Mouse (Mus musculus) liver, embryonic 16.5 days (tissue): ENCODE measurements around the gene Dvl1. TPM values are rescaled to one million over a fixed set of nuclear protein-coding genes. Genes with fewer than 3 reads are reported as not detected.

Experiments
- ATAC-seq: fragments of 200-750 bp; cut with Nextera tagmentation; 2 replicates; pipeline ENCODE4 v1.8.0; 2017; ENCODE audit warnings: low read depth, mild to moderate bottlenecking, moderate number of reproducible peaks, moderate library complexity
- H3K27ac ChIP-seq: fragments of 300-500 bp; sonication (generic); 2 replicates; pipeline ENCODE4 v1.5.1; 2014; ENCODE audit warnings: mild to moderate bottlenecking, low read length
- H3K27me3 ChIP-seq: fragments of 300-500 bp; sonication (generic); 2 replicates; pipeline ENCODE4 v1.6.1; 2014; ENCODE audit warnings: low read depth, low read length, mixed read lengths; ENCODE audit not compliant: control insufficient read depth, insufficient read depth
- H3K36me3 ChIP-seq: fragments of 300-500 bp; sonication (generic); 2 replicates; pipeline ENCODE4 v1.6.1; 2014; ENCODE audit warnings: mild to moderate bottlenecking; ENCODE audit not compliant: control insufficient read depth, insufficient read depth
- H3K4me1 ChIP-seq: fragments of 300-500 bp; sonication (generic); 2 replicates; pipeline ENCODE4 v1.6.1; 2014; ENCODE audit warnings: low read depth, low read length, mixed read lengths; ENCODE audit not compliant: control insufficient read depth
- H3K4me2 ChIP-seq: fragments of 300-500 bp; sonication (generic); 2 replicates; pipeline ENCODE4 v1.6.1; 2014; ENCODE audit warnings: low read depth, low read length, mixed read lengths
- H3K4me3 ChIP-seq: fragments of 300-500 bp; sonication (generic); 2 replicates; pipeline ENCODE4 v1.5.1; 2014; ENCODE audit warnings: low read depth, mild to moderate bottlenecking, low read length
- H3K9ac ChIP-seq: fragments of 300-500 bp; sonication (generic); 2 replicates; pipeline ENCODE4 v1.6.1; 2014; ENCODE audit warnings: low read depth, low read length
- H3K9me3 ChIP-seq: fragments of 300-500 bp; sonication (generic); replicated peaks from 2 replicates; pipeline ENCODE4 v1.6.1; 2016; ENCODE audit warnings: low read length; ENCODE audit not compliant: control insufficient read depth
- WGBS: fragments of 180-500 bp; shearing (Covaris S2); extraction: QIAGEN DNeasy Blood & Tissue Kit; methylation state at CpG from one replicate; pipeline ENCODE4 v1.1.7; 2014; ENCODE audit not compliant: insufficient replicate concordance; 5-methylcytosine and 5-hydroxymethylcytosine counted together
- polyA plus RNA-seq: library from polyadenylated mRNA; unstranded; fragments of >200 nt; fragmentation: Nextera tagmentation; extraction: Ambion mirVana; gene quantifications from 2 replicates; pipeline ENCODE4 v1.2.1, GENCODE M21; 2015

The Dvl1 gene
- polyA plus RNA-seq, 1 experiment from 2014 or later, result 1.9 TPM

DNA sequence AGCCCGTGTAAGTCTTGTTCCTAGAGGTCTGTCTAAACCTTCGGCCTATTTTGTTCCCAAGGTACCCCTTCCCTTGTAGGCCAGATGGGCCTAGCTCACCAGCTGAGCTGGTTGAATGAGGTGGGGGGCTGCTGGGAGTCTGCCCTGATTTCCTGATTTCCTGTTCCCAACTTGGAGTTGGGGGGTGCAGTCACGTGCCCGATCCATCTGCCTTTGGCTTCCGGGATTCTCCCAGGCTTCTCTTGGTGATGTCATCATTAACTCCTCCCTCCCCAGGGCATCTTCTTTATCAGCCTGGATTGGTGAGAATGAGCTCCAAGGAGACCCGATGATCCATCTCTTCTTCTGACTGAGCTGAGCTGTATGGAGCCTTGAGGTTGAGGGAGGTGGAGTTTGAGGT, 48.0 kb downstream of the Dvl1 start:
- Histone ChIP-seq H3K4me1 (peaks cover 41% of the 10 kb centered on the region), H3K9ac (no peak overlapping the region), H3K27me3 (no peaks in the 10 kb centered on the region), H3K9me3 (no peaks in the 10 kb centered on the region), H3K36me3 (peaks cover 18% of the 10 kb centered on the region), H3K27ac (no peak overlapping the region), H3K4me3 (no peak overlapping the region), H3K4me2 (no peak overlapping the region)
- 73% methylated on average over 6 of the region's 6 CpGs for WGBS
- no peak for ATAC-seq

DNA sequence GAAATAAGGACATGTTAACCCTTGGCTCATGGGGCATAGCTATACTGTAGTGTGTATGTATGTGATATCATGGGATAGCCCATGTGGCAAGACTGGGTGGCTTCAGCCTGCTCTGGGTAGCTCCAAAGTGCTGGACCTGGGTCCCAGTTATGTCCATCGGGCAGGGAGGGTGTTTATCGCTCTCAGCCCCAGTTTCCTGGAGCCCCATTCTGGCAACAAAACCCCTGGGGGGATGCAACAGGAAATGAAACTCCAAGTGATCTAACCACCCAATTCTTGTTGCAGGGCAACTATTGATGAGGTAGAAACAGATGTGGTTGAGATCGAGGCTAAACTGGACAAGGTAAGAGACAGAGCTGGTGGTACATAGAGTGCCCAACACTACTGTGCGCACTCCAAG, 48.6 kb downstream of the Dvl1 start:
- Histone ChIP-seq H3K36me3 (peaks cover 24% of the 10 kb centered on the region), H3K27ac (no peak overlapping the region), H3K9ac (no peak overlapping the region), H3K4me3 (no peak overlapping the region), H3K27me3 (no peaks in the 10 kb centered on the region), H3K9me3 (no peaks in the 10 kb centered on the region), H3K4me2 (no peak overlapping the region), H3K4me1 (peaks cover 37% of the 10 kb centered on the region)
- 78% methylated on average over 4 of the region's 4 CpGs for WGBS
- no peak for ATAC-seq

DNA sequence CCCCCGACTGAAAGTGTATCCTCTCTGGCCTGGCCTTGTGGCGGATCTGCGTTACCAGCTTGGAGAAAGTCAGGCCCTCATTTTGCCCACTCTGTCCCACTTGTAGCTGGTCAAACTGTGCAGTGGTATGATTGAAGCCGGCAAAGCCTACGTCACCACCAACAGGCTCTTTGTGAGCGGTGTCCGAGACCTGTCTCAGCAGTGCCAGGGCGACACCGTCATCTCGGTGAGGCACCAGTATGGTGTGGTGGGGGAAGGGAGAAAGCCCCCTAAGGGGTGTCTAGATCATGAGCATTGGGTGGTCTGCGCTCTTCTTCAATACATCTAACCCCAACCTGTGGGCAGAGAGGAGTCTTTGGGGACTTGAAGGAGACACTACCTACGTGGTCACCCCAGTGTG, 49.3 kb downstream of the Dvl1 start:
- Histone ChIP-seq H3K9ac (no peak overlapping the region), H3K4me2 (no peak overlapping the region), H3K36me3 (peaks cover 26% of the 10 kb centered on the region), H3K4me1 (peaks cover 31% of the 10 kb centered on the region), H3K27ac (no peak overlapping the region), H3K27me3 (no peaks in the 10 kb centered on the region), H3K4me3 (no peak overlapping the region), H3K9me3 (no peaks in the 10 kb centered on the region)
- WGBS, result 91% methylated on average over 12 of the region's 12 CpGs
- no peak for ATAC-seq

DNA sequence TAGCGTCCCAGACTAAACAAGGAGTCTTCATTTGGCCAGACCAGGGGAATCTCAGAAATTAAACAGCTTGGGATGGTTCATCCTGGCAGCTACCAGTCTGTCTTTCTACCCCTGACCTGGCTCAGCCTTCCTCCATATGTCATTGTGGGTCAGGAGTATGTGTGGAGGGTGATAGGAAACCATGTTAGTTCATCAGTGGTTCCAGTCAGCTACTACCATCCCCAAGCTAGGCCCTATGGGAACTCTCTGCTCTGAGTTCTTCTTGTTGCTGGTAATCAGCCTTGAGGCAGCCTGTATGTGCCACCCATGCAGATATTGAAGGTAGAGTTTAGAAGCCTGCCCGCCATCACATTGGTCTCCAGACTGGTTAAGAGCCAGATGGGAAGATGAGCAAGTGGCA, 51.1 kb downstream of the Dvl1 start:
- peaks cover 32% of the 10 kb centered on the region for H3K36me3 ChIP-seq
- no peaks in the 10 kb centered on the region for H3K9me3 ChIP-seq
- H3K4me1 ChIP-seq, result peaks cover 22% of the 10 kb centered on the region
- no peak overlapping the region for H3K4me3 ChIP-seq
- no peak overlapping the region for H3K27ac ChIP-seq
- H3K9ac ChIP-seq, result no peak overlapping the region
- no peak overlapping the region for H3K4me2 ChIP-seq
- no peak for ATAC-seq
- WGBS, result 73% methylated on average over 2 of the region's 2 CpGs
- H3K27me3 ChIP-seq, result no peaks in the 10 kb centered on the region

DNA sequence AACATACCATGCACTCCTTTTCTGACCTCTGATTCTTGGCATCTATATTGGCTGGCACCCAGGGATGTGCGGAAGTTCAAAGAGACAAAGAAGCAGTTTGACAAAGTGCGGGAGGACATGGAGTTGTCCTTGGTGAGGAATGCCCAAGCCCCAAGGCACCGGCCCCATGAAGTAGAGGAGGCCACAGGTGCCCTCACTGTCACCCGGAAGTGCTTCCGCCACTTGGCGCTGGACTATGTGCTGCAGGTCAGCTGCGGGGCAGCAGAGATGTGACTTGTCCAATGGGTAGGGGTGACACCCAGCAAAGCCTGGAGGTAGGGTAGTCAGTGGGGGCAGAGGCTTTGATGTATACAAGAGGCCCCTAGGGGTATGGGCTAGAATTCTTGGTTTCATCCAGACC, 52.2 kb downstream of the Dvl1 start:
- Histone ChIP-seq H3K27ac (no peak overlapping the region), H3K4me3 (no peak overlapping the region), H3K9me3 (no peaks in the 10 kb centered on the region), H3K9ac (no peak overlapping the region), H3K4me2 (no peak overlapping the region), H3K36me3 (peaks cover 40% of the 10 kb centered on the region), H3K4me1 (peaks cover 11% of the 10 kb centered on the region), H3K27me3 (no peaks in the 10 kb centered on the region)
- ATAC-seq, result no peak
- 90% methylated on average over 7 of the region's 7 CpGs for WGBS

DNA sequence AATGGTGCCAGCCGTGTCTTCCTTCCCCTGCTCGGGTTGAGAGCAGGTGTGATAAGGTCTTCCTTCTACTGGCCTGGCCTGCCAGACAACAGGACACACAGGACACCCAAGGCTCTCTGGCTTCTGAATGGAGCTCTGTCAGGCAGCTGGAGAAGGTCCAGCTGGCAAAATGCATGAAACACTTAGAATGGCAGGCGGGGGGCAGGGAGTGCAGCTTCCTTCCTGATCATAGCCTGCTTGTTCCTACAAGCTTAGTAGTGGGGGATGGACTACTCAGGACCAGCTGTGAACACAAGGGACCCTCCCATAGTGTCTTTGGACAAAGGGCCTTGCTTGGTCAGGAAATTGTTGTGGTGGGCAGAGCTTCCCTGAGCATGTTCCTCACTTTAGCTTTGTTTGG, 54.0 kb downstream of the Dvl1 start:
- H3K9ac ChIP-seq, result no peak overlapping the region
- no peaks in the 10 kb centered on the region for H3K27me3 ChIP-seq
- WGBS, result 56% methylated on average over 3 of the region's 3 CpGs
- no peak for ATAC-seq
- H3K36me3 ChIP-seq, result peaks cover 40% of the 10 kb centered on the region
- no peak overlapping the region for H3K4me3 ChIP-seq
- no peaks in the 10 kb centered on the region for H3K4me1 ChIP-seq
- no peak overlapping the region for H3K27ac ChIP-seq
- no peak overlapping the region for H3K4me2 ChIP-seq
- H3K9me3 ChIP-seq, result no peaks in the 10 kb centered on the region

DNA sequence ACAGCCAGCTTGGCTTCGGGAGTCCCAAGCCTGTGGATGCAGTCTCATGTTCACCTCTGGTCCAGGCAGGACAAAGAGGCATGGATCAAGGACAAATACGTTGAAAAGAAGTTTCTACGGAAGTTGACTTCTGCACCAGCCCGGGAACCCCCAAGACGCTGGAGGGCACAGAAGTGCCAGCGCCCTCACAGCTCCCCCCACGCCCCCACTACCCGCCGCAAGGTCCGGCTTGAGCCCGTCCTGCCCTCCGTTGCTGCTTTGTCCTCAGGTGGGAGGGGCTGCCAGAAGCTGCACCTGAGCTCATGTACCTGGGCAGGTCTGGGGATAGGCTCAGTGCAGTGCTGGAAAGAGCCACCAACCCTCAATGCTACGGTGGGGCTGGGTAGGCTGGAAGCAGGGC, 56.0 kb downstream of the Dvl1 start:
- Histone ChIP-seq H3K27me3 (no peaks in the 10 kb centered on the region), H3K9ac (no peak overlapping the region), H3K9me3 (no peaks in the 10 kb centered on the region), H3K4me1 (no peaks in the 10 kb centered on the region), H3K4me3 (no peak overlapping the region), H3K27ac (no peak overlapping the region), H3K4me2 (no peak overlapping the region), H3K36me3 (peaks cover 30% of the 10 kb centered on the region)
- ATAC-seq, result no peak
- 86% methylated on average over 13 of the region's 13 CpGs for WGBS

DNA sequence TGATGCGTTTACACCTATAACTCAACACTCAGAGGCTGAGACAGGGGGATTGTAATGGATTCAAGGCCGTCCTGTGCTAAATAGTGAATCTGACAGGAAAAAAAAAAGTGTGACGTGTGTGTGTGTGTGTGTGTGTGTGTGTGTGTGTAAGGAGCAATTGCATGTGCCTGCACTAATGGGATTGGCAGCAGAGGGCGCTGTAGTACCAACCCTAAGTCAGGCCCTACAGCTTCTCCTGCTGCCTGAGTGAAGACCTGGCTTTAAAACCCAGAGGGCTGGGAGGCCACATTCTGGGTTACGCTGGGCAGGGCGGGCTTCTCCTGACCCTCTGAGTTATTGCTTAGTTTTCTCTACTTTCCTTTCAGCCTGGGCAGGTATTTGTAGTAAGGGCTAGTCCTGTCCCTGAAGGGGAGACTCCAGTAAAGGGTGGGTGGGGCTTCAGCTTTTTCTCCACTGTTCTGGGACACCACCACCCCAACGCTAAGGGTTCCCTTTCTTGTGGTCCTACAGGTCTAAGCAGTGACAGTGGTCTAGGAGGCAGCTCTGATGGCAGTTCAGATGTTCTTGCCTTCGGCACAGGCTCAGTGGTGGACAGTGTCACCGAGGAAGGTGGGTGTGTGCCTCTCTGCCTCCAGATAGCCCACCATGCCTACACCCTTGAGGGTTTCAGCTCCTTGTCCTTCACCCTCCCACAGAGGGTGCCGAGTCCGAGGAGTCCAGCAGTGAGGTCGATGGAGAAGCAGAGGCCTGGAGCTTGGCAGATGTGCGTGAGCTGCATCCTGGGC, 57.3 kb downstream of the Dvl1 start:
- H3K4me1 ChIP-seq, result no peaks in the 10 kb centered on the region
- 84% methylated on average over 13 of the region's 13 CpGs for WGBS
- H3K27ac ChIP-seq, result no peak overlapping the region
- H3K4me2 ChIP-seq, result no peak overlapping the region
- no peak for ATAC-seq
- peaks cover 25% of the 10 kb centered on the region for H3K36me3 ChIP-seq
- no peaks in the 10 kb centered on the region for H3K9me3 ChIP-seq
- no peaks in the 10 kb centered on the region for H3K27me3 ChIP-seq
- H3K4me3 ChIP-seq, result no peak overlapping the region
- H3K9ac ChIP-seq, result no peak overlapping the region

DNA sequence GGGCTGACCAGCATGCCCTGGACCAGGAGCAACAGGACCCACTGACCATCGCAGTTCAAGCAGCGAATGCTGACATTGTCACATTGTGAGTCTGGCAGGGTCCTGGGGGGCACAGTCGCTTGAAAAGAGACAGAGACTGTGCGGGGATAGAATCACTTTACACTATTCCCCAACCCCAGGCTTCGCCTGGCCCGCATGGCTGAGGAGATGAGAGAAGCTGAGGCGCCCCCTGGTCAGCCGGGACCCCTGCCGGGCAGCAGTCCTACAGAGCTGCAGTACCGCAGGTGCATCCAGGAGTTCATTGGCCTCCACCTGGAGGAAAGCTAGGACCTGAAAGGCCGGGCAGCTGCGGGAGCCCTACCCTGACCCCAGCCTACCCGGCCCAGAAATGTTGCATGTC, 58.4 kb downstream of the Dvl1 start:
- Histone ChIP-seq H3K27me3 (no peaks in the 10 kb centered on the region), H3K9me3 (no peaks in the 10 kb centered on the region), H3K27ac (no peak overlapping the region), H3K4me3 (no peak overlapping the region), H3K9ac (no peak overlapping the region), H3K36me3 (peaks cover 18% of the 10 kb centered on the region), H3K4me2 (no peak overlapping the region), H3K4me1 (no peaks in the 10 kb centered on the region)
- WGBS, result 80% methylated on average over 13 of the region's 13 CpGs
- no peak for ATAC-seq
